Mouse (Mus musculus): ENCODE measurements around the gene Amhr2. TPM values are rescaled to one million over a fixed set of nuclear protein-coding genes. Genes with fewer than 3 reads are reported as not detected.

Gene Amhr2
- polyA plus RNA-seq (2015; fragmentation: Nextera tagmentation; extraction: Ambion mirVana) = 0.75 and 1.7 TPM in 2 replicates

- Histone ChIP-seq H3K27me3 (no peaks in the 10 kb centered on the region), H3K4me3 (replicated peaks) (no peak within 1 kb of the TSS), H3K9ac (no peak within 1 kb of the TSS), H3K9me3 (replicated peaks) (no peaks in the 10 kb centered on the region), H3K4me1 (0 out of 2 replicates have a peak, but pooled peaks cover 2% of the 10 kb centered on the region), H3K36me3 (no peaks in the 10 kb centered on the region), H3K4me2 (no peak within 1 kb of the TSS), H3K27ac (no peak within 1 kb of the TSS)
- ATAC-seq (replicated peaks; ENCODE audit: low FRiP score) = no peak
- WGBS = 51% methylated on average over 8 of the region's 8 CpGs
Observed at GRCm38 (mm10) chr15:102445146-102445545, at the start of gene Amhr2. TSS of gene Amhr2 (plus strand) at chr15:102445367.

- peak overlapping the region; percentile 98 for H3K27ac ChIP-seq
- peak overlapping the region; percentile 78 for H3K4me2 ChIP-seq
- 0 out of 2 replicates have a peak, but pooled peaks have one; percentile 37 for ATAC-seq (replicated peaks; ENCODE audit: low FRiP score)
- 14% methylated on average over 5 of the region's 5 CpGs for WGBS
- no peaks in the 10 kb centered on the region for H3K9me3 ChIP-seq (replicated peaks)
- H3K9ac ChIP-seq = no peak overlapping the region
- peak overlapping the region; percentile 48 for H3K4me3 ChIP-seq (replicated peaks)
- H3K36me3 ChIP-seq = no peaks in the 10 kb centered on the region
- no peaks in the 10 kb centered on the region for H3K27me3 ChIP-seq
- peaks cover 44% of the 10 kb centered on the region for H3K4me1 ChIP-seq
Observed at GRCm38 (mm10) chr15:102398629-102399028, 46.5 kb upstream of the Amhr2 start.

- Histone ChIP-seq H3K4me3 (replicated peaks) (peak overlapping the region; percentile 48), H3K27me3 (no peaks in the 10 kb centered on the region), H3K4me2 (peak overlapping the region; percentile 78), H3K4me1 (peaks cover 37% of the 10 kb centered on the region), H3K36me3 (no peaks in the 10 kb centered on the region), H3K9ac (peak overlapping the region; percentile 53), H3K27ac (peak overlapping the region; percentile 98), H3K9me3 (replicated peaks) (no peaks in the 10 kb centered on the region)
- ATAC-seq (replicated peaks; ENCODE audit: low FRiP score) = peak; percentile 85
- 1% methylated on average over 34 of the region's 34 CpGs for WGBS
Observed at GRCm38 (mm10) chr15:102399229-102400221, 45.6 kb upstream of the Amhr2 start.

GRCm38 (mm10) chr15:102400476-102401045, 44.6 kb upstream of the Amhr2 start:
- Histone ChIP-seq H3K36me3 (no peaks in the 10 kb centered on the region), H3K9me3 (replicated peaks) (no peaks in the 10 kb centered on the region), H3K4me2 (peak overlapping the region; percentile 78), H3K27ac (peak overlapping the region; percentile 98), H3K9ac (no peak overlapping the region), H3K4me3 (replicated peaks) (no peak overlapping the region), H3K4me1 (peaks cover 27% of the 10 kb centered on the region), H3K27me3 (no peaks in the 10 kb centered on the region)
- no peak for ATAC-seq (replicated peaks; ENCODE audit: low FRiP score)
- 87% methylated on average over 10 of the region's 10 CpGs for WGBS

GRCm38 (mm10) chr15:102401278-102401677, 43.9 kb upstream of the Amhr2 start:
- 82% methylated on average over 2 of the region's 2 CpGs for WGBS
- H3K9me3 ChIP-seq (replicated peaks) = no peaks in the 10 kb centered on the region
- peaks cover 26% of the 10 kb centered on the region for H3K4me1 ChIP-seq
- H3K36me3 ChIP-seq = no peaks in the 10 kb centered on the region
- H3K4me2 ChIP-seq = no peak overlapping the region
- ATAC-seq (replicated peaks; ENCODE audit: low FRiP score) = no peak
- no peaks in the 10 kb centered on the region for H3K27me3 ChIP-seq
- H3K4me3 ChIP-seq (replicated peaks) = no peak overlapping the region
- H3K9ac ChIP-seq = no peak overlapping the region
- H3K27ac ChIP-seq = no peak overlapping the region

- Histone ChIP-seq H3K36me3 (no peaks in the 10 kb centered on the region), H3K9ac (no peak overlapping the region), H3K4me3 (replicated peaks) (no peak overlapping the region), H3K4me1 (peaks cover 29% of the 10 kb centered on the region), H3K9me3 (replicated peaks) (no peaks in the 10 kb centered on the region), H3K27me3 (no peaks in the 10 kb centered on the region), H3K27ac (no peak overlapping the region), H3K4me2 (no peak overlapping the region)
- WGBS = 96% methylated on average over 3 of the region's 3 CpGs
- ATAC-seq (replicated peaks; ENCODE audit: low FRiP score) = no peak
Observed at GRCm38 (mm10) chr15:102402210-102402609, 43.0 kb upstream of the Amhr2 start.

- Histone ChIP-seq H3K4me3 (replicated peaks) (peak overlapping the region; percentile 68), H3K4me2 (peak overlapping the region; percentile 67), H3K27me3 (no peaks in the 10 kb centered on the region), H3K36me3 (peaks cover 23% of the 10 kb centered on the region), H3K9ac (peak overlapping the region; percentile 75), H3K27ac (peak overlapping the region; percentile 100), H3K9me3 (replicated peaks) (no peaks in the 10 kb centered on the region), H3K4me1 (peaks cover 35% of the 10 kb centered on the region)
- WGBS = 14% methylated on average over 34 of the region's 34 CpGs
- ATAC-seq (replicated peaks; ENCODE audit: low FRiP score) = no peak
Observed at GRCm38 (mm10) chr15:102404608-102405488, 40.3 kb upstream of the Amhr2 start.

- Histone ChIP-seq H3K36me3 (peaks cover 31% of the 10 kb centered on the region), H3K9me3 (replicated peaks) (no peaks in the 10 kb centered on the region), H3K27me3 (no peaks in the 10 kb centered on the region), H3K4me3 (replicated peaks) (peak within 1 kb of the TSS; percentile 68), H3K9ac (peak within 1 kb of the TSS; percentile 90), H3K4me2 (peak within 1 kb of the TSS; percentile 67), H3K27ac (peak within 1 kb of the TSS; percentile 100), H3K4me1 (peaks cover 34% of the 10 kb centered on the region)
- peak; percentile 98 for ATAC-seq (replicated peaks; ENCODE audit: low FRiP score)
- under 1% methylated on average over 38 of the region's 38 CpGs for WGBS
Observed at GRCm38 (mm10) chr15:102405489-102406195, 39.5 kb upstream of the Amhr2 start, which contains the start of gene Sp1. TSS of gene Sp1 (plus strand) at chr15:102406143.

GRCm38 (mm10) chr15:102406196-102406911, 38.8 kb upstream of the Amhr2 start:
- 1% methylated on average over 41 of the region's 69 CpGs for WGBS
- peak; percentile 44 for ATAC-seq (replicated peaks; ENCODE audit: low FRiP score)
- H3K9ac ChIP-seq = peak overlapping the region; percentile 90

GRCm38 (mm10) chr15:102406912-102407580, 38.1 kb upstream of the Amhr2 start:
- peak overlapping the region; percentile 43 for H3K4me2 ChIP-seq
- no peak for ATAC-seq (replicated peaks; ENCODE audit: low FRiP score)
- peak overlapping the region; percentile 68 for H3K4me3 ChIP-seq (replicated peaks)
- peaks cover 44% of the 10 kb centered on the region for H3K36me3 ChIP-seq
- no peaks in the 10 kb centered on the region for H3K9me3 ChIP-seq (replicated peaks)
- H3K4me1 ChIP-seq = peaks cover 42% of the 10 kb centered on the region
- H3K27ac ChIP-seq = peak overlapping the region; percentile 100
- no peaks in the 10 kb centered on the region for H3K27me3 ChIP-seq
- WGBS = 18% methylated on average over 3 of the region's 3 CpGs
- H3K9ac ChIP-seq = peak overlapping the region; percentile 90

More at GRCm38 (mm10) chr15:102406196-102406911, 38.8 kb upstream of the Amhr2 start:
- H3K27me3 ChIP-seq = no peaks in the 10 kb centered on the region
- peaks cover 37% of the 10 kb centered on the region for H3K36me3 ChIP-seq
- H3K4me2 ChIP-seq = peak overlapping the region; percentile 43
- H3K4me1 ChIP-seq = peaks cover 35% of the 10 kb centered on the region
- peak overlapping the region; percentile 100 for H3K27ac ChIP-seq
- no peaks in the 10 kb centered on the region for H3K9me3 ChIP-seq (replicated peaks)
- peak overlapping the region; percentile 68 for H3K4me3 ChIP-seq (replicated peaks)
